Mouse (Mus musculus): ENCODE results near the gene Cyp1a1. TPM values are rescaled to one million over a fixed set of nuclear protein-coding genes. Genes with fewer than 3 reads are reported as not detected.

Gene Cyp1a1
- total RNA-seq, 2 experiments from 2014 or later, result 0.36 to 0.53 TPM

GRCm38 (mm10) chr9:57718408-57718807 is 30.7 kb downstream of the Cyp1a1 start:
- no peak overlapping the region for H3K4me3 ChIP-seq
- no peak for TF ChIP-seq CTCF (IDR thresholded peaks at IDR 0.05)
- DNase-seq, result no peak

GRCm38 (mm10) chr9:57720736-57721135 is 33.0 kb downstream of the Cyp1a1 start:
- DNase-seq, result no peak
- Histone ChIP-seq H3K27ac (peak overlapping the region; percentile 90), H3K4me3 (no peak overlapping the region)
- TF ChIP-seq CTCF (IDR thresholded peaks at IDR 0.05), result no peak
- intact Hi-C loops (cut with DNase I), result loop anchor here (5.0 kb wide), 1 partner anchor 42 kb away; no protein-coding TSS in a partner anchor

More at GRCm38 (mm10) chr9:57718408-57718807, 30.7 kb downstream of the Cyp1a1 start:
- intact Hi-C loops (cut with DNase I), result no loop called here
- H3K27ac ChIP-seq, result no peak overlapping the region

- no peak overlapping the region for H3K4me3 ChIP-seq
- TF ChIP-seq CTCF (IDR thresholded peaks at IDR 0.05), result no peak
- DNase-seq, result no peak
- intact Hi-C loops (cut with DNase I), result loop anchor here (5.0 kb wide), 1 partner anchor 40 kb away; no protein-coding TSS in a partner anchor
- H3K27ac ChIP-seq, result peak overlapping the region; percentile 90
Observed at GRCm38 (mm10) chr9:57722371-57722770, 34.6 kb downstream of the Cyp1a1 start.

GRCm38 (mm10) chr9:57723315-57723715 is 35.6 kb downstream of the Cyp1a1 start:
- H3K27ac ChIP-seq, result peak overlapping the region; percentile 90
- DNase-seq, result peak; percentile 80

GRCm38 (mm10) chr9:57723796-57724195 is 36.1 kb downstream of the Cyp1a1 start:
- TF ChIP-seq CTCF (IDR thresholded peaks at IDR 0.05), result no peak
- peak; percentile 70 for DNase-seq
- intact Hi-C loops (cut with DNase I), result loop anchor here (5.0 kb wide), 1 partner anchor 39 kb away; no protein-coding TSS in a partner anchor
- Histone ChIP-seq H3K4me3 (peak overlapping the region; percentile 46), H3K27ac (peak overlapping the region; percentile 90)

More at GRCm38 (mm10) chr9:57723315-57723715, 35.6 kb downstream of the Cyp1a1 start:
- intact Hi-C loops (cut with DNase I), result loop anchor here (5.0 kb wide), 1 partner anchor 39 kb away; no protein-coding TSS in a partner anchor
- no peak for TF ChIP-seq CTCF (IDR thresholded peaks at IDR 0.05)
- H3K4me3 ChIP-seq, result peak overlapping the region; percentile 46

GRCm38 (mm10) chr9:57724701-57725100 is 37.0 kb downstream of the Cyp1a1 start:
- H3K4me3 ChIP-seq, result no peak overlapping the region
- TF ChIP-seq CTCF (IDR thresholded peaks at IDR 0.05), result no peak
- intact Hi-C loops (cut with DNase I), result loop anchor here (5.0 kb wide), 1 partner anchor 38 kb away; no protein-coding TSS in a partner anchor
- DNase-seq, result no peak
- peak overlapping the region; percentile 90 for H3K27ac ChIP-seq

- no peak for DNase-seq
- Histone ChIP-seq H3K27ac (peak overlapping the region; percentile 48), H3K4me3 (no peak overlapping the region)
- intact Hi-C loops (cut with DNase I), result no loop called here
- peak; percentile 27; the same call in 1 of the 2 replicates for TF ChIP-seq CTCF (IDR thresholded peaks at IDR 0.05)
Observed at GRCm38 (mm10) chr9:57728312-57728711, 40.6 kb downstream of the Cyp1a1 start.

GRCm38 (mm10) chr9:57733606-57734005 is 45.9 kb downstream of the Cyp1a1 start:
- Histone ChIP-seq H3K4me3 (no peak overlapping the region), H3K27ac (no peak overlapping the region)
- no peak for TF ChIP-seq CTCF (IDR thresholded peaks at IDR 0.05)

GRCm38 (mm10) chr9:57739863-57740262 is 52.1 kb downstream of the Cyp1a1 start:
- Histone ChIP-seq H3K4me3 (no peak overlapping the region), H3K27ac (peak overlapping the region; percentile 75)
- intact Hi-C loops (cut with DNase I), result no loop called here
- DNase-seq, result peak; percentile 64
- no peak for TF ChIP-seq CTCF (IDR thresholded peaks at IDR 0.05)

More at GRCm38 (mm10) chr9:57733606-57734005, 45.9 kb downstream of the Cyp1a1 start:
- DNase-seq, result no peak
- intact Hi-C loops (cut with DNase I), result no loop called here

GRCm38 (mm10) chr9:57744462-57745091 is 56.8 kb downstream of the Cyp1a1 start:
- peak; percentile 49 for DNase-seq
- H3K4me3 ChIP-seq, result no peak overlapping the region
- intact Hi-C loops (cut with DNase I), result loop anchor here (1.0 kb wide), 1 partner anchor 85 kb away; no protein-coding TSS in a partner anchor
- peak; percentile 88 for TF ChIP-seq CTCF (IDR thresholded peaks at IDR 0.05)
- no peak overlapping the region for H3K27ac ChIP-seq

GRCm38 (mm10) chr9:57747067-57747466 is 59.3 kb downstream of the Cyp1a1 start:
- DNase-seq, result no peak
- Histone ChIP-seq H3K27ac (no peak overlapping the region), H3K4me3 (no peak overlapping the region)
- TF ChIP-seq CTCF (IDR thresholded peaks at IDR 0.05), result no peak
- intact Hi-C loops (cut with DNase I), result no loop called here

- intact Hi-C loops (cut with DNase I), result no loop called here
- TF ChIP-seq CTCF (IDR thresholded peaks at IDR 0.05), result no peak
- H3K27ac ChIP-seq, result peak overlapping the region; percentile 41
- H3K4me3 ChIP-seq, result no peak overlapping the region
- DNase-seq, result peak; percentile 72
Observed at GRCm38 (mm10) chr9:57748137-57748536, 60.4 kb downstream of the Cyp1a1 start.

GRCm38 (mm10) chr9:57748831-57749230 is 61.1 kb downstream of the Cyp1a1 start:
- intact Hi-C loops (cut with DNase I), result no loop called here
- Histone ChIP-seq H3K27ac (peak overlapping the region; percentile 41), H3K4me3 (no peak overlapping the region)
- TF ChIP-seq CTCF (IDR thresholded peaks at IDR 0.05), result no peak
- no peak for DNase-seq
